Mouse (Mus musculus): ENCODE data around the gene Tmigd1. TPM values are rescaled to one million over a fixed set of nuclear protein-coding genes. Genes with fewer than 3 reads are reported as not detected.

Gene Tmigd1
- polyA plus RNA-seq (2014; fragmentation: Illumina TruSeq; extraction: RNeasy Lipid Tissue Mini Kit (QIAGEN cat#74804); ENCODE audit: low replicate concordance): 8.1 TPM

GRCm38 (mm10) chr11:76901579-76902361 lies at the start of gene Tmigd1:
Gene Tmigd1 (plus strand): TSS chr11:76902159.

GRCm38 (mm10) chr11:76924759-76925236 lies 22.8 kb downstream of the Tmigd1 start, which contains the start of gene Blmh:
Gene Blmh (plus strand): TSS chr11:76924809.

Other genes with a start within 250 kb of the Tmigd1 start
- gene Bhlha9, start 229.7 kb upstream of the Tmigd1 start, polyA plus RNA-seq (2014; fragmentation: Illumina TruSeq; extraction: RNeasy Lipid Tissue Mini Kit (QIAGEN cat#74804); ENCODE audit: low replicate concordance): not detected
- gene Trarg1, start 222.4 kb upstream of the Tmigd1 start, polyA plus RNA-seq (2014; fragmentation: Illumina TruSeq; extraction: RNeasy Lipid Tissue Mini Kit (QIAGEN cat#74804); ENCODE audit: low replicate concordance): 0.22 TPM
- gene Gosr1, start 138.6 kb upstream of the Tmigd1 start, polyA plus RNA-seq (2014; fragmentation: Illumina TruSeq; extraction: RNeasy Lipid Tissue Mini Kit (QIAGEN cat#74804); ENCODE audit: low replicate concordance): 40.4 TPM
- gene Cpd, start 55.1 kb upstream of the Tmigd1 start, polyA plus RNA-seq (2014; fragmentation: Illumina TruSeq; extraction: RNeasy Lipid Tissue Mini Kit (QIAGEN cat#74804); ENCODE audit: low replicate concordance): 62.9 TPM
- 87.9 TPM for gene Blmh, start 22.6 kb downstream of the Tmigd1 start, polyA plus RNA-seq (2014; fragmentation: Illumina TruSeq; extraction: RNeasy Lipid Tissue Mini Kit (QIAGEN cat#74804); ENCODE audit: low replicate concordance)
- gene Slc6a4, start 96.4 kb downstream of the Tmigd1 start, polyA plus RNA-seq (2014; fragmentation: Illumina TruSeq; extraction: RNeasy Lipid Tissue Mini Kit (QIAGEN cat#74804); ENCODE audit: low replicate concordance): 34.2 TPM
- gene Nsrp1, start 176.3 kb downstream of the Tmigd1 start, polyA plus RNA-seq (2014; fragmentation: Illumina TruSeq; extraction: RNeasy Lipid Tissue Mini Kit (QIAGEN cat#74804); ENCODE audit: low replicate concordance): 29.5 TPM

Measured in small intestine, adult 10 weeks (tissue).